Mouse (Mus musculus) kidney, adult 2 months (tissue): ENCODE results near the gene Cdc20.

Source experiments
- CTCF ChIP-seq: fragments of 200-500 bp; conservative IDR thresholded peaks from 2 replicates; pipeline ENCODE4 v1.5.1; 2011; ENCODE audit warnings: low read depth, mild to moderate bottlenecking, control low read depth, low read length, moderate library complexity, mixed read lengths; ENCODE audit not compliant: insufficient read depth, insufficient read length
- POLR2A ChIP-seq: fragments of 200-500 bp; IDR thresholded peaks from one replicate; pipeline ENCODE4 v1.6.1; 2011; ENCODE audit warnings: low read depth, low read length, control low read depth

GRCm38 (mm10) chr4:118383271-118383670 is 53.9 kb downstream of the Cdc20 start:
- TF ChIP-seq CTCF (no peak), POLR2A (no peak)
